Mouse (Mus musculus): Measurements from ENCODE around the gene Gm9887. TPM values are rescaled to one million over a fixed set of nuclear protein-coding genes. Genes with fewer than 3 reads are reported as not detected.

Gm9887 gene
- total RNA-seq, 1 experiment from 2014 or later, result 0.69 TPM

Other genes starting within 250 kb of the Gm9887 start
- gene Rps29, start 213.3 kb downstream of the Gm9887 start, total RNA-seq (2017), result 2,208 and 2,489 TPM in 2 replicates
- 5.8 and 9.7 TPM in 2 replicates for gene Lrr1, start 203.6 kb downstream of the Gm9887 start, total RNA-seq (2017)
- gene Rpl36al, start 188.4 kb downstream of the Gm9887 start, total RNA-seq (2017), result 824 and 909 TPM in 2 replicates
- 116 and 124 TPM in 2 replicates for gene Mgat2, start 188.3 kb downstream of the Gm9887 start, total RNA-seq (2017)
- 25.1 and 35.8 TPM in 2 replicates for gene Gm49383, start 175.4 kb downstream of the Gm9887 start, total RNA-seq (2017)
- 6.7 and 11.3 TPM in 2 replicates for gene Dnaaf2, start 174.0 kb downstream of the Gm9887 start, total RNA-seq (2017)
- 11.4 and 17.4 TPM in 2 replicates for gene Gm49384, start 168.2 kb downstream of the Gm9887 start, total RNA-seq (2017)
- gene Pole2, start 144.3 kb downstream of the Gm9887 start, total RNA-seq (2017), result 24.0 and 60.9 TPM in 2 replicates
- gene Klhdc1, start 131.3 kb downstream of the Gm9887 start, total RNA-seq (2017), result 21.2 and 33.1 TPM in 2 replicates
- gene Klhdc2, start 75.8 kb downstream of the Gm9887 start, total RNA-seq (2017), result 69.1 and 79.8 TPM in 2 replicates
- gene Nemf, start 15.3 kb downstream of the Gm9887 start, total RNA-seq (2017), result 93.1 and 126 TPM in 2 replicates
- gene Arf6, start 308 bp downstream of the Gm9887 start, total RNA-seq (2017), result 146 and 157 TPM in 2 replicates
- gene Vcpkmt, start 210.6 kb upstream of the Gm9887 start, total RNA-seq (2017), result 19.9 and 20.6 TPM in 2 replicates

Measured in hematopoietic stem cell, adult 5-6 weeks (primary cell).